Mouse (Mus musculus): Measurements from ENCODE around the gene Gucy2e. TPM values are rescaled to one million over a fixed set of nuclear protein-coding genes. Genes with fewer than 3 reads are reported as not detected.

Gucy2e gene
- polyA plus RNA-seq, 1 experiment, result not detected

DNA sequence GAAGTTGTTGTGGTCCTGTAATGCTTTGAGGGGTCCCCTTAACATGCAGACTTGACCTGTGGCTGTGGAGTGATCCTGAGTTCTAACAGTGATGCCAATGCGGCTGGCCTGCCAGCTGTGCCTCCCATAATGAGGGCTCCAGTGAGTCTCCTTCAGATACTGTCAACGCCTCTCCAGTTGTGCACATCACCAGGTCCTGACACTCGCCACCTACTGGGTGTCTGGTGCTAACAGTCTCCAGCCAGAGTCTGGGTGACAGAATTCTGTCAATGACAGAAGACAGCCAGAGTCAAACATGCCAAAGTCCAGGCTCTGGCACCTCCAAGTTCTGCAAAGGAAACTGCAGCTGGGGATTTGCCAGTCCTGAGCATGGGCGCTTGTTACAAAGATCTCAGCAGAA, 15.8 kb downstream of the Gucy2e start:
- TF ChIP-seq CTCF (IDR thresholded peaks at IDR 0.05; ENCODE audit: extremely low read depth, insufficient read length, insufficient replicate concordance, low read depth, low read length), result no peak
- no peak for TF ChIP-seq POLR2A (IDR thresholded peaks at IDR 0.05; ENCODE audit: low read depth, low read length)
- H3K36me3 ChIP-seq (ENCODE audit: control insufficient read depth, insufficient read depth, low read length), result no peaks in the 10 kb centered on the region
- H3K4me3 ChIP-seq (ENCODE audit: low read depth, low read length), result no peak overlapping the region
- H3K27ac ChIP-seq (ENCODE audit: insufficient read depth, low read depth, low read length), result no peak overlapping the region
- H3K27me3 ChIP-seq (ENCODE audit: control insufficient read depth, insufficient read depth, low read length), result peaks cover 2% of the 10 kb centered on the region; the same call in 1 of the 2 replicates
- WGBS, result 59% methylated on average over 4 of the region's 4 CpGs
- no peaks in the 10 kb centered on the region for H3K4me1 ChIP-seq (ENCODE audit: control insufficient read depth, insufficient read depth, insufficient read length, low read length)

DNA sequence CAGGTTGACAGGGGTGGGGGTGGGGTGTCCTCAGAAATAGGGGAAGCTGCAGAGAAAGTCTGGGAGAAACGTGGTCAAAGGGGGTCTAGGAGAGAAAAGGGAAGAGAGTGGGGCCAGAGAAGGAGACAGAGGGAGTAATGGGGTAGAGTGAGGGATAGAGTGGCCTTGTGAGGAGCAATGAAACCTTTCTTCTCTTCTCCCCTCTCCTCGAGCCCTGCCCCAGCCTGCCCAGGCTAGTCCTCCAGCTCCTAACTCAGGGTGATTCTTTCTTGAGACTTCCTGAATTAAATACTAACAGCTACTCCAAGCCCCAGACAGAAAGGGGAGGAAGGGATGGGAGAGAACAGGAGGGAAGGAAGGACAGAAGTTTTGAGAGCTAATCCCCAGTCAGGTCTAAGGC, 18.2 kb downstream of the Gucy2e start:
- H3K27ac ChIP-seq (ENCODE audit: insufficient read depth, low read depth, low read length), result no peak overlapping the region
- TF ChIP-seq POLR2A (IDR thresholded peaks at IDR 0.05; ENCODE audit: low read depth, low read length) (no peak), CTCF (IDR thresholded peaks at IDR 0.05; ENCODE audit: extremely low read depth, insufficient read length, insufficient replicate concordance, low read depth, low read length) (no peak)
- H3K36me3 ChIP-seq (ENCODE audit: control insufficient read depth, insufficient read depth, low read length), result no peaks in the 10 kb centered on the region
- no peaks in the 10 kb centered on the region for H3K4me1 ChIP-seq (ENCODE audit: control insufficient read depth, insufficient read depth, insufficient read length, low read length)
- 32% methylated on average over 2 of the region's 2 CpGs for WGBS
- no peak overlapping the region for H3K4me3 ChIP-seq (ENCODE audit: low read depth, low read length)
- H3K27me3 ChIP-seq (ENCODE audit: control insufficient read depth, insufficient read depth, low read length), result peaks cover 2% of the 10 kb centered on the region; the same call in 1 of the 2 replicates

DNA sequence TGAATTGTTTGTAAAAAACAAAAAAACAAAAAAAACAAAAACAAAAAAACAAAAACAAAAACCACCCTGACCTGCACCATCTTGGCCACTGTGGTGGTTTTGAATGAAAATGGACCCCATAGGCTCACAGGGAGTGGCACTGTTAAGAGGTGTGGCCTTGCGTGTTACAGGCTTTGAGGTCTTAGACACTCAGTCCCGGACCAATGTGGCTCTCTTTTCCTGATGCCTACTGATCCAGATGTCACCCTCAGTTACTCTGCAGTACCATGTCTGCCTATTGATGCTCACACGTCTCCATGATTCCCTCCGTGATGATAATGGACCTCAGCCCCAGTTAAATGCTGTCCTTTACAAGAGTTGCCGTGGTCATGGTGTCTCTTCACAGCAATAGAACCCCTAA, 19.4 kb downstream of the Gucy2e start:
- 84% methylated on average over 5 of the region's 5 CpGs for WGBS
- Histone ChIP-seq H3K4me1 (ENCODE audit: control insufficient read depth, insufficient read depth, insufficient read length, low read length) (no peaks in the 10 kb centered on the region), H3K4me3 (ENCODE audit: low read depth, low read length) (no peak overlapping the region), H3K27me3 (ENCODE audit: control insufficient read depth, insufficient read depth, low read length) (peaks cover 2% of the 10 kb centered on the region; the same call in 1 of the 2 replicates), H3K27ac (ENCODE audit: insufficient read depth, low read depth, low read length) (no peak overlapping the region), H3K36me3 (ENCODE audit: control insufficient read depth, insufficient read depth, low read length) (no peaks in the 10 kb centered on the region)
- TF ChIP-seq POLR2A (IDR thresholded peaks at IDR 0.05; ENCODE audit: low read depth, low read length) (no peak), CTCF (IDR thresholded peaks at IDR 0.05; ENCODE audit: extremely low read depth, insufficient read length, insufficient replicate concordance, low read depth, low read length) (no peak)

DNA sequence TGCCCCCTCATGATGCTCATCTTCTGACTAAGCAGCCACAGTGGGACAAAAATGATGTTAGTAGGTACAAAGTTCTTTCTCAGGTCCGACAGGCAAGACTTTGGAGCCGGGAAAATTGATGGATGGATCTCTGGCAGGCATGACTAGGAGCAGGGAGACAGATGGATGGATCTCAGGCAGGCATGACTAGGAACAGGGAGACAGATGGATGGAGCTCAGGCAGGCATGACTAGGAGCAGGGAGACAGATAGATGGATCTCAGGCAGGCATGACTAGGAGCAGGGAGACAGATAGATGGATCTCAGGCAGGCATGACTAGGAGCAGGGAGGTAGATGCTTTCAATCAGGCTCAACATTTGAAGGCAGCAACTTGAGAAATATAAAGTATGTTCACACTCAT, 25.4 kb downstream of the Gucy2e start:
- Histone ChIP-seq H3K4me3 (ENCODE audit: low read depth, low read length) (no peak overlapping the region), H3K4me1 (ENCODE audit: control insufficient read depth, insufficient read depth, insufficient read length, low read length) (no peaks in the 10 kb centered on the region), H3K27me3 (ENCODE audit: control insufficient read depth, insufficient read depth, low read length) (no peaks in the 10 kb centered on the region; the same call in 1 of the 2 replicates), H3K36me3 (ENCODE audit: control insufficient read depth, insufficient read depth, low read length) (no peaks in the 10 kb centered on the region), H3K27ac (ENCODE audit: insufficient read depth, low read depth, low read length) (no peak overlapping the region)
- WGBS, result 12% methylated on average over 2 of the region's 2 CpGs
- TF ChIP-seq CTCF (IDR thresholded peaks at IDR 0.05; ENCODE audit: extremely low read depth, insufficient read length, insufficient replicate concordance, low read depth, low read length), result no peak
- no peak for TF ChIP-seq POLR2A (IDR thresholded peaks at IDR 0.05; ENCODE audit: low read depth, low read length)

DNA sequence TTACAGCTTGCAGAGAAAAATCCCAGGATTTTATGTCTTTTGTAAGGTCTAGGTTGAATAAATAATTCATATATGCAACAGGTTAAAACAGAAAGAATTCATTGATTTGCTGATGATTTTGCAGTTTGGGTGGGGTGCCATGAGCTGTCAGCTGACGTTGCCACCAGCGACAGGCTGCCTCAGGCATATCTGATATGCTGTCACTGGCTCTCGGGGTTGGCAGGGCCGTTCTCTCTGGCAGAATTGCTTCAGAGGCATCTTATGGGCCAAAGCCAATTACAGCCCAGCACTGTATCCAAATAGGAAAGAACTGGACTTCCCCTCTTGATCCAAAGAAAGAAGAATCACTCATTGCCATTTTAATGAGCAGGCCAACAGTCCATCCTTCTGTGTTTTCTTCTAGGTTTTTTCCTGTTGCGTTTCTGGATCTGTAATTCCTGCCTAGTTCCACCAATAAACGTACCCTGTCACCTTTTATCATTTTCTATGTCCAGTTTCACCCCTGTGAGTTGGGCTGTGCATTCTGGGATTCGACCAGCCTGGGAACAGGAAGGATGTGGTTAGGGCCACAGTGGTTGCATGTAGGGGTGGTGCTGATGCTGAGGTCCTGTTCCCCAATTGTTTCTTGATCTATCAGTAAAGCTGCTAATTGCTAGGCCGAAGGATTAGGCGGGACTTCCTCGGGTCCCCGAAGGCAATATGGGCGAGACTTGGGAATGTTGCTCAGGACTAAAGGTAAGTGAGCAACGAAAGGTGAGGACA, 34.2 kb downstream of the Gucy2e start:
- TF ChIP-seq CTCF (IDR thresholded peaks at IDR 0.05; ENCODE audit: extremely low read depth, insufficient read length, insufficient replicate concordance, low read depth, low read length) (no peak), POLR2A (IDR thresholded peaks at IDR 0.05; ENCODE audit: low read depth, low read length) (no peak)
- no peak overlapping the region for H3K27ac ChIP-seq (ENCODE audit: insufficient read depth, low read depth, low read length)
- H3K4me3 ChIP-seq (ENCODE audit: low read depth, low read length), result no peak overlapping the region
- no peaks in the 10 kb centered on the region for H3K36me3 ChIP-seq (ENCODE audit: control insufficient read depth, insufficient read depth, low read length)
- WGBS, result 59% methylated on average over 13 of the region's 13 CpGs
- H3K4me1 ChIP-seq (ENCODE audit: control insufficient read depth, insufficient read depth, insufficient read length, low read length), result no peaks in the 10 kb centered on the region
- peaks cover 2% of the 10 kb centered on the region; the same call in 1 of the 2 replicates for H3K27me3 ChIP-seq (ENCODE audit: control insufficient read depth, insufficient read depth, low read length)

DNA sequence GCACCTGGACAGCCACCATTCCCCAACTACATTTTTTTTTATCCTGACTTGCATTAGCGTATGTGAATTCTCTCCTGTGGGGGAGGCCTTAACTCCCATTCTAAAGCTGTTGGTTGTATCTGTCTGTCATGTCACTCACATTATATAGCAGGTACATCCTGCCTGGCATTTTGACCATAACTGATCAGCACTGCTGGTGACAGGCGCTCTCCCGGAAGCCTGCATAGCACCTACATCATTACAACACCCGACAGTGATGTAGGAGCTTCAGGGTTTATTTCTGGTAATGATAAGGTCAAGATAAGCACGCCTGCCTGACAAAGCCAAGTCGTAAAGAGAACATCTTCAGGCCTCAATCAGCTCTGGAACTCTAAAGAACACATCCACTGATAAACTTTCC, 36.6 kb downstream of the Gucy2e start:
- Histone ChIP-seq H3K4me1 (ENCODE audit: control insufficient read depth, insufficient read depth, insufficient read length, low read length) (no peaks in the 10 kb centered on the region), H3K4me3 (ENCODE audit: low read depth, low read length) (no peak overlapping the region), H3K27ac (ENCODE audit: insufficient read depth, low read depth, low read length) (no peak overlapping the region), H3K36me3 (ENCODE audit: control insufficient read depth, insufficient read depth, low read length) (no peaks in the 10 kb centered on the region), H3K27me3 (ENCODE audit: control insufficient read depth, insufficient read depth, low read length) (peaks cover 17% of the 10 kb centered on the region)
- TF ChIP-seq POLR2A (IDR thresholded peaks at IDR 0.05; ENCODE audit: low read depth, low read length) (no peak), CTCF (IDR thresholded peaks at IDR 0.05; ENCODE audit: extremely low read depth, insufficient read length, insufficient replicate concordance, low read depth, low read length) (no peak)
- WGBS, result 39% methylated on average over 6 of the region's 6 CpGs

DNA sequence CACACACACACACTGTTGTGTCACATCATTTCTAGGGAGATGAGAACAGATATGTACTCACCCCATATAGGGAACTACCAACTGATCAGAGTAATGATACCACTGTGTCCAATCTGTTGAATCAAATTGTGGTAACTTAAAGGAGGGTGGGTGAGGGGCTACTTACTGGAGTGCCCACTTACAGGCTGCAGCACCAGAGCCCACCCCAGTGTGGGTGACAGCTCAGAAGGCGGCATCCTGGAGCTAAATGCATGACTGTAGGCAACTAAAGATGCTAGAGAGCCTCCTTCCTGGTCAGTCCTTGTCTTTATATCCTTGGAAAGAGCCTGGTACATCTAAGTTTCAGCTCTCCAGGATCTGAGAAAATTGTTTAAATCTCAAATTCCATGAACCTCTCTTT, 37.6 kb downstream of the Gucy2e start:
- Histone ChIP-seq H3K4me1 (ENCODE audit: control insufficient read depth, insufficient read depth, insufficient read length, low read length) (no peaks in the 10 kb centered on the region), H3K36me3 (ENCODE audit: control insufficient read depth, insufficient read depth, low read length) (no peaks in the 10 kb centered on the region), H3K27me3 (ENCODE audit: control insufficient read depth, insufficient read depth, low read length) (peaks cover 17% of the 10 kb centered on the region), H3K27ac (ENCODE audit: insufficient read depth, low read depth, low read length) (no peak overlapping the region), H3K4me3 (ENCODE audit: low read depth, low read length) (no peak overlapping the region)
- 92% methylated on average over 1 of the region's 1 CpGs for WGBS
- no peak for TF ChIP-seq CTCF (IDR thresholded peaks at IDR 0.05; ENCODE audit: extremely low read depth, insufficient read length, insufficient replicate concordance, low read depth, low read length)
- no peak for TF ChIP-seq POLR2A (IDR thresholded peaks at IDR 0.05; ENCODE audit: low read depth, low read length)

All from small intestine, adult 2 months (tissue).